Mouse (Mus musculus) small intestine, adult 2 months (tissue): ENCODE data around the gene Cacna2d1. TPM values are rescaled to one million over a fixed set of nuclear protein-coding genes. Genes with fewer than 3 reads are reported as not detected.

Experiments
- H3K27ac ChIP-seq: fragments of 200-500 bp; 2 replicates; pipeline ENCODE4 v1.5.1; 2012; ENCODE audit warnings: low read depth, low read length, control low read depth, inconsistent platforms; ENCODE audit not compliant: insufficient read depth
- H3K27me3 ChIP-seq: fragments of 200-500 bp; 2 replicates; pipeline ENCODE4 v1.6.1; 2012; ENCODE audit warnings: mild to moderate bottlenecking, moderate library complexity, low read length, inconsistent platforms; ENCODE audit not compliant: control insufficient read depth, insufficient read depth
- H3K36me3 ChIP-seq: fragments of 200-500 bp; 2 replicates; pipeline ENCODE4 v1.6.1; 2012; ENCODE audit warnings: mild to moderate bottlenecking, low read length, control low read depth, inconsistent platforms; ENCODE audit not compliant: control insufficient read depth, insufficient read depth
- H3K4me1 ChIP-seq: fragments of 200-500 bp; 2 replicates; pipeline ENCODE4 v1.6.1; 2012; ENCODE audit warnings: low read length, inconsistent platforms, mixed read lengths; ENCODE audit not compliant: control insufficient read depth, insufficient read depth, insufficient read length
- H3K4me3 ChIP-seq: fragments of 200-500 bp; 2 replicates; pipeline ENCODE4 v1.5.1; 2012; ENCODE audit warnings: low read depth, mild to moderate bottlenecking, control low read depth, inconsistent platforms, low read length, moderate library complexity
- CTCF ChIP-seq: fragments of 200-500 bp; IDR thresholded peaks from 2 replicates; pipeline ENCODE4 v1.5.1; 2012; ENCODE audit warnings: low read depth, mild to moderate bottlenecking, control low read depth, inconsistent platforms, low read length, moderate library complexity, mixed read lengths; ENCODE audit not compliant: insufficient replicate concordance, insufficient read length; ENCODE audit errors: extremely low read depth
- POLR2A ChIP-seq: fragments of 200-500 bp; IDR thresholded peaks from 2 replicates; pipeline ENCODE4 v1.6.1; 2012; ENCODE audit warnings: low read depth, mild to moderate bottlenecking, control low read depth, inconsistent platforms, low read length, moderate library complexity
- WGBS: fragments of 180-500 bp; shearing (Covaris S2); methylation state at CpG from one replicate; pipeline ENCODE4 v1.1.7; 2018; 5-methylcytosine and 5-hydroxymethylcytosine counted together
- polyA plus RNA-seq: library from polyadenylated mRNA; depleted of rRNA; stranded (reverse); fragments of >200 nt; gene quantifications from 2 replicates; pipeline ENCODE4 v1.2.3, GENCODE M21; 2012

Gene Cacna2d1
- polyA plus RNA-seq, 1 experiment = 0.65 TPM

DNA sequence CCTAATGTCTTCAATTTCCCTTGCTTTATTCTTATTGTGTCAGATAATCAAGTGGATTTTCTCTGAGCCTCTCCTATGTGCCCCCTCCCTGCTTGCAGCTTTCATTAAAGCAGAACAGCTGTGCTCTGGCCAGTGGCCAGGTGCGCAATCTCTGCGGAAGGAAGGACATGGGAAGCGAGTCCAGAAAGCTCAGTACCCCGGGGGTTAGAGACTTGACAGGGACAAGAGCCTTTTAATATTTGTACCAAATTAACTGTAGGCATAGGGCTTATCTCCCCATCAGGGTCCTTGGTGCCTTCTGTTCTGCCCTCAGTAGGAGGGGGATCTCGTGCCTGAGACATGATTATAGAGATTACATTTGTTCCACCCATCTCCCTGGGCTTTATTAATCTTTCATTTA lies 303.5 kb downstream of the Cacna2d1 start:
- Histone ChIP-seq H3K27ac (no peak overlapping the region), H3K4me3 (no peak overlapping the region), H3K27me3 (no peaks in the 10 kb centered on the region), H3K36me3 (no peaks in the 10 kb centered on the region), H3K4me1 (no peaks in the 10 kb centered on the region)
- 61% methylated on average over 5 of the region's 5 CpGs for WGBS
- TF ChIP-seq POLR2A (no peak), CTCF (no peak)

- Histone ChIP-seq H3K4me1 (no peaks in the 10 kb centered on the region), H3K27ac (no peak overlapping the region), H3K4me3 (no peak overlapping the region), H3K27me3 (no peaks in the 10 kb centered on the region), H3K36me3 (no peaks in the 10 kb centered on the region)
- WGBS = 90% methylated on average over 3 of the region's 3 CpGs
- TF ChIP-seq POLR2A (no peak), CTCF (no peak)
Measured at GRCm38 (mm10) chr5:16240255-16240654, 305.8 kb downstream of the Cacna2d1 start.

DNA sequence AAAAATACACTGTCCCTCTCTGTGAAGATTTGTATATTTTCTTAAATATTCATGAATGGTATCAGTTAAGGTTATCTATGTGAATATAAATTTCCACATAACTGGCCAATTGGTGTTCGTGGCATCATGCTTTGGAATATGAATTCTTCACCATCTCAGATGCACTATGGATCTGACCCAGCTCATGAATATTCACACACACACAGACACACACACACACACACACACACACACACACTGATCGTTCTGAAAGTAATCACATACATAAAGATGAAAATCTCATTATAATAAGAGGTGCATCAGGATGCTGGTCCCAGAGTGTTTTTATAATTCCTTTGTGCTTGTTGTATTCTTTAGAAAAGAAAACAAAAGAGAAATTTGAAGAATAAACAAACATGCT lies 309.1 kb downstream of the Cacna2d1 start:
- Histone ChIP-seq H3K36me3 (no peaks in the 10 kb centered on the region), H3K27me3 (no peaks in the 10 kb centered on the region), H3K4me1 (no peaks in the 10 kb centered on the region), H3K27ac (no peak overlapping the region), H3K4me3 (no peak overlapping the region)
- 67% methylated on average over 2 of the region's 2 CpGs for WGBS
- TF ChIP-seq CTCF (no peak), POLR2A (no peak)

- no peak overlapping the region for H3K27ac ChIP-seq
- no peaks in the 10 kb centered on the region for H3K36me3 ChIP-seq
- WGBS = 88% methylated on average over 6 of the region's 6 CpGs
- TF ChIP-seq POLR2A (no peak), CTCF (no peak)
- no peaks in the 10 kb centered on the region for H3K4me1 ChIP-seq
- no peak overlapping the region for H3K4me3 ChIP-seq
- H3K27me3 ChIP-seq = no peaks in the 10 kb centered on the region
Measured at GRCm38 (mm10) chr5:16252738-16253513, 318.4 kb downstream of the Cacna2d1 start.

- H3K36me3 ChIP-seq = no peaks in the 10 kb centered on the region
- TF ChIP-seq CTCF (no peak), POLR2A (no peak)
- H3K27me3 ChIP-seq = no peaks in the 10 kb centered on the region
- no peaks in the 10 kb centered on the region for H3K4me1 ChIP-seq
- H3K27ac ChIP-seq = no peak overlapping the region
- H3K4me3 ChIP-seq = no peak overlapping the region
- 74% methylated on average over 1 of the region's 1 CpGs for WGBS
Measured at GRCm38 (mm10) chr5:16253768-16254167, 319.3 kb downstream of the Cacna2d1 start.

DNA sequence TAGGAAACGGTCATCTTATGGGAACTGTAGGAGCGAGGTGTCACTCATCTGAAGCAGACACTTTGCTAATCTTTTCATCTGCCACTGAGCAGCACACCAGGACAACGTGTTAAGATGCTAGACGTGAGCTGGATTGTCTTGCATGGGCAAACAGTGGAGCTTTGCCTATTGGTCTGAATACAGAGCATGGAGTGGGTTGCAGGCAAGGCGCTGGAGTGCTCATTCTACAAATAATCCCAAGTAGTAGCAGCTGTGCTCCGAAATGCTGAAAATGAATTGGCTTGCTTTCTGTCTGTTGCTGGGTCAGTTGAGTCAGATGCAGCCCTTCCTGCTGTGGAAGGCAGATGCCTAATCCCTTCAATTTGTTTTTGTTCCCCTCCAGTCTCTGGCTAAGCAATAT lies 330.9 kb downstream of the Cacna2d1 start:
- WGBS = 71% methylated on average over 6 of the region's 6 CpGs
- H3K27me3 ChIP-seq = no peaks in the 10 kb centered on the region
- H3K27ac ChIP-seq = no peak overlapping the region
- TF ChIP-seq POLR2A = no peak
- H3K36me3 ChIP-seq = no peaks in the 10 kb centered on the region
- H3K4me3 ChIP-seq = no peak overlapping the region
- no peaks in the 10 kb centered on the region for H3K4me1 ChIP-seq

DNA sequence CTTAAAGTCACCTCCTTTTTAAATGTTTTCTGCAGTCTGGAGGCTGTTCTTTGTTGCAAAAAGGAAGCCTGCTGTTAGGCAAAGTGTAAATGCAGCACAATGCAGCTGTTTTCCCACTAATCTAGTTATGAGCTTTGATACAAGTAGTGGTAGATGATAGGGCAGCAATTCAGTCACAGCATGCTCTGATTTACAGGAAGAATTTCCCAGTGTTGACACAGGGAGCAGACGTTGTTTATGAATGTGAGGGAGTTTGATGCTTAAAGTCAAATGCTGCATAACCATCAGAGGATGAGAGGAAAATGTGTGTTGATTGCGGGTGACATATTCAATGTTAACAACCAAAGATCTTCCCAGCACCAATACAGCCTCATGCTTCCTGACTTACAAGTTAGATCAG lies 342.6 kb downstream of the Cacna2d1 start:
- H3K4me3 ChIP-seq = no peak overlapping the region
- WGBS = 60% methylated on average over 2 of the region's 2 CpGs

GRCm38 (mm10) chr5:16281229-16281628 lies 346.7 kb downstream of the Cacna2d1 start:
- Histone ChIP-seq H3K27ac (no peak overlapping the region), H3K36me3 (no peaks in the 10 kb centered on the region), H3K27me3 (no peaks in the 10 kb centered on the region), H3K4me3 (no peak overlapping the region), H3K4me1 (no peaks in the 10 kb centered on the region)
- WGBS = 78% methylated on average over 5 of the region's 5 CpGs
- no peak for TF ChIP-seq POLR2A

More for the DNA sequence above, 342.6 kb downstream of the Cacna2d1 start:
- no peak overlapping the region for H3K27ac ChIP-seq
- no peaks in the 10 kb centered on the region for H3K36me3 ChIP-seq
- H3K4me1 ChIP-seq = no peaks in the 10 kb centered on the region
- no peaks in the 10 kb centered on the region for H3K27me3 ChIP-seq
- no peak for TF ChIP-seq CTCF
- no peak for TF ChIP-seq POLR2A
